In genomic region chr5:35607784-35608183, GRCm38 (mm10) we compare ENCODE assay signal across 8 mouse cellular contexts. TPM values are rescaled to one million over a fixed set of nuclear protein-coding genes. Genes with fewer than 3 reads are reported as not detected.
DNase-seq lines count a peak whose midpoint lies in the region; ATAC-seq lines count a peak whose summit lies in the region.

No protein-coding gene starts in this region.

- ATAC-seq in hindbrain, embryonic 14.5 days (ENCODE audit: low FRiP score) = no peak
- ATAC-seq in limb, embryonic 12.5 days (ENCODE audit: insufficient number of reproducible peaks, insufficient read depth, low FRiP score, low TSS enrichment, low read depth) = no peak

- DNase-seq in hindbrain, embryonic 10.5 days (ENCODE audit: low spot score) = no peak
- no peak for DNase-seq in hindbrain, embryonic 14.5 days (ENCODE audit: low spot score)
- peak; percentile 42 for DNase-seq in Muller cell, postnatal 12 days (ENCODE audit: inconsistent ontology term)
- no peak for DNase-seq in embryonic facial prominence, embryonic 10.5 days (ENCODE audit: low spot score)
- no peak for DNase-seq in yolk sac, embryonic 10.5 days (ENCODE audit: low spot score)
- DNase-seq in urinary bladder, postnatal 25 days (ENCODE audit: low spot score) = no peak
- DNase-seq in spleen, postnatal 14 days (ENCODE audit: low spot score in 2 of 2) = no peak

- H3K27me3 ChIP-seq in hindbrain, embryonic 10.5 days (ENCODE audit: insufficient read depth, poor library complexity, severe bottlenecking) = no peaks in the 10 kb centered on the region
- no peaks in the 10 kb centered on the region for H3K27me3 ChIP-seq in hindbrain, embryonic 14.5 days (ENCODE audit: control insufficient read depth, insufficient read depth, low read length)
- no peaks in the 10 kb centered on the region for H3K27me3 ChIP-seq in embryonic facial prominence, embryonic 10.5 days (replicated peaks; ENCODE audit: low read depth, poor library complexity, severe bottlenecking)
- H3K27me3 ChIP-seq in limb, embryonic 12.5 days = no peaks in the 10 kb centered on the region

- no peak overlapping the region for H3K4me2 ChIP-seq in hindbrain, embryonic 14.5 days (replicated peaks)
- H3K4me2 ChIP-seq in limb, embryonic 12.5 days = no peak overlapping the region

- peak overlapping the region; percentile 81; the same call in 1 of the 2 replicates for H3K27ac ChIP-seq in hindbrain, embryonic 10.5 days
- no peak overlapping the region for H3K27ac ChIP-seq in hindbrain, embryonic 14.5 days
- H3K27ac ChIP-seq in embryonic facial prominence, embryonic 10.5 days (replicated peaks) = peak overlapping the region; percentile 69
- peak overlapping the region; percentile 85 for H3K27ac ChIP-seq in limb, embryonic 12.5 days

- H3K4me1 ChIP-seq in hindbrain, embryonic 10.5 days (replicated peaks) = peaks cover 38% of the 10 kb centered on the region
- H3K4me1 ChIP-seq in hindbrain, embryonic 14.5 days (replicated peaks; ENCODE audit: control insufficient read depth, insufficient read depth, low read length) = peaks cover 14% of the 10 kb centered on the region; the same call in 1 of the 2 replicates
- H3K4me1 ChIP-seq in embryonic facial prominence, embryonic 10.5 days = peaks cover 42% of the 10 kb centered on the region
- H3K4me1 ChIP-seq in limb, embryonic 12.5 days (replicated peaks) = peaks cover 39% of the 10 kb centered on the region

- 71% methylated on average over 7 of the region's 7 CpGs for WGBS in hindbrain, embryonic 10.5 days
- 78% methylated on average over 7 of the region's 7 CpGs for WGBS in hindbrain, embryonic 14.5 days
- WGBS in embryonic facial prominence, embryonic 10.5 days = 78% methylated on average over 7 of the region's 7 CpGs
- WGBS in limb, embryonic 12.5 days = 88% methylated on average over 5 of the region's 7 CpGs

- no peak overlapping the region for H3K4me3 ChIP-seq in hindbrain, embryonic 10.5 days
- no peak overlapping the region for H3K4me3 ChIP-seq in hindbrain, embryonic 14.5 days (replicated peaks; ENCODE audit: low read length)
- H3K4me3 ChIP-seq in embryonic facial prominence, embryonic 10.5 days = no peak overlapping the region
- no peak overlapping the region for H3K4me3 ChIP-seq in limb, embryonic 12.5 days (replicated peaks)

- H3K36me3 ChIP-seq in hindbrain, embryonic 10.5 days = peaks cover 10% of the 10 kb centered on the region
- peaks cover 27% of the 10 kb centered on the region for H3K36me3 ChIP-seq in hindbrain, embryonic 14.5 days (replicated peaks; ENCODE audit: control insufficient read depth, insufficient read depth)
- H3K36me3 ChIP-seq in embryonic facial prominence, embryonic 10.5 days (replicated peaks) = peaks cover 5% of the 10 kb centered on the region
- H3K36me3 ChIP-seq in limb, embryonic 12.5 days = peaks cover 29% of the 10 kb centered on the region; the same call in 1 of the 2 replicates

- no peak overlapping the region for H3K9ac ChIP-seq in hindbrain, embryonic 14.5 days
- no peak overlapping the region for H3K9ac ChIP-seq in limb, embryonic 12.5 days (replicated peaks)

- no peaks in the 10 kb centered on the region for H3K9me3 ChIP-seq in hindbrain, embryonic 10.5 days
- no peaks in the 10 kb centered on the region for H3K9me3 ChIP-seq in hindbrain, embryonic 14.5 days (ENCODE audit: control insufficient read depth, low read length)
- no peaks in the 10 kb centered on the region for H3K9me3 ChIP-seq in embryonic facial prominence, embryonic 10.5 days
- H3K9me3 ChIP-seq in limb, embryonic 12.5 days = no peaks in the 10 kb centered on the region

RNA-seq across cellular contexts. Expression of gene Acox3, which starts 24.9 kb away (rescaled TPM):
- 10.9 and 14.2 TPM in 2 replicates for polyA plus RNA-seq in hindbrain, embryonic 10.5 days (2016; fragmentation: Nextera tagmentation; extraction: Ambion mirVana)
- polyA plus RNA-seq in hindbrain, embryonic 14.5 days (2014; fragmentation: Nextera tagmentation; extraction: Ambion mirVana) = 13.7 and 14.5 TPM in 2 replicates
- 10.9 and 11.0 TPM in 2 replicates for polyA plus RNA-seq in embryonic facial prominence, embryonic 10.5 days (2016; fragmentation: Nextera tagmentation; extraction: Ambion mirVana)
- 11.4 and 14.5 TPM in 2 replicates for polyA plus RNA-seq in limb, embryonic 12.5 days (2016; fragmentation: Nextera tagmentation; extraction: Ambion mirVana)

RNA-seq across cellular contexts. Expression of gene Trmt44, which starts 32.9 kb away (rescaled TPM):
- 8.2 and 9.1 TPM in 2 replicates for polyA plus RNA-seq in hindbrain, embryonic 10.5 days (2016; fragmentation: Nextera tagmentation; extraction: Ambion mirVana)
- polyA plus RNA-seq in hindbrain, embryonic 14.5 days (2014; fragmentation: Nextera tagmentation; extraction: Ambion mirVana) = 6.0 and 6.5 TPM in 2 replicates
- polyA plus RNA-seq in embryonic facial prominence, embryonic 10.5 days (2016; fragmentation: Nextera tagmentation; extraction: Ambion mirVana) = 10.0 and 10.2 TPM in 2 replicates
- 9.5 and 10.0 TPM in 2 replicates for polyA plus RNA-seq in limb, embryonic 12.5 days (2016; fragmentation: Nextera tagmentation; extraction: Ambion mirVana)
